Mouse (Mus musculus) heart, postnatal 0 days (tissue): ENCODE measurements around the gene Kera.

Experiments used
- CTCF ChIP-seq: IDR thresholded peaks from 2 replicates; pipeline ENCODE4 v1.5.1; 2016; ENCODE audit warnings: antibody characterized with exemption, control low read depth, low read depth
- EP300 ChIP-seq: IDR thresholded peaks from 2 replicates; pipeline ENCODE4 v1.6.1; 2016; ENCODE audit warnings: antibody characterized with exemption, low read depth

GRCm38 (mm10) chr10:97589574-97589973, 17.1 kb upstream of the Kera start:
- TF ChIP-seq CTCF, result no peak
- TF ChIP-seq EP300, result no peak
